21 mouse cellular contexts compared by ENCODE assay signal in genomic region chr13:91896476-91896875, GRCm38 (mm10). TPM values are rescaled to one million over a fixed set of nuclear protein-coding genes. Genes with fewer than 3 reads are reported as not detected.
DNase-seq lines count a peak whose midpoint lies in the region; ATAC-seq lines count a peak whose summit lies in the region.
"Had no signal": no experiment of that assay in that cellular context is flagged by ENCODE, and none has a peak within 500 bp of the region (broad histone marks: within the 10 kb centered on the region; RNA-seq: fewer than 3 reads in every experiment).

No protein-coding gene starts in this region.

- no peaks in the 10 kb centered on the region for H3K27me3 ChIP-seq in heart, embryonic 13.5 days (replicated peaks)
- no peaks in the 10 kb centered on the region for H3K27me3 ChIP-seq in forebrain, embryonic 15.5 days
- H3K27me3 ChIP-seq: hindbrain, embryonic 15.5 days had no signal

- H3K27ac ChIP-seq in heart, embryonic 13.5 days (replicated peaks), result peak overlapping the region; percentile 65
- no peak overlapping the region for H3K27ac ChIP-seq in forebrain, embryonic 15.5 days (replicated peaks)
- H3K27ac ChIP-seq: embryonic facial prominence, embryonic 10.5 days; forebrain, embryonic 13.5 days; gastrocnemius, adult 2 months; hindbrain, embryonic 10.5 days; hindbrain, embryonic 15.5 days had no signal

- H3K4me3 ChIP-seq in heart, embryonic 13.5 days, result no peak overlapping the region
- no peak overlapping the region for H3K4me3 ChIP-seq in forebrain, embryonic 15.5 days
- H3K4me3 ChIP-seq: embryonic facial prominence, embryonic 10.5 days; forebrain, embryonic 13.5 days; gastrocnemius, adult 2 months; hindbrain, embryonic 10.5 days; hindbrain, embryonic 15.5 days had no signal

- no peak overlapping the region for H3K4me2 ChIP-seq in heart, embryonic 13.5 days
- no peak overlapping the region for H3K4me2 ChIP-seq in forebrain, embryonic 15.5 days (replicated peaks)
- H3K4me2 ChIP-seq: forebrain, embryonic 13.5 days; hindbrain, embryonic 15.5 days had no signal

- 8% methylated on average over 1 of the region's 1 CpGs for WGBS in heart, embryonic 13.5 days
- 64% methylated on average over 1 of the region's 1 CpGs for WGBS in forebrain, embryonic 15.5 days

- H3K36me3 ChIP-seq in heart, embryonic 13.5 days, result no peaks in the 10 kb centered on the region
- no peaks in the 10 kb centered on the region for H3K36me3 ChIP-seq in forebrain, embryonic 15.5 days
- H3K36me3 ChIP-seq: embryonic facial prominence, embryonic 10.5 days; hindbrain, embryonic 10.5 days had no signal

- no peaks in the 10 kb centered on the region; the same call in 1 of the 2 replicates for H3K9me3 ChIP-seq in heart, embryonic 13.5 days
- no peaks in the 10 kb centered on the region for H3K9me3 ChIP-seq in forebrain, embryonic 15.5 days
- H3K9me3 ChIP-seq: embryonic facial prominence, embryonic 10.5 days; forebrain, embryonic 13.5 days; hindbrain, embryonic 10.5 days; hindbrain, embryonic 15.5 days had no signal

- ATAC-seq in heart, embryonic 13.5 days (ENCODE audit: extremely low read depth, insufficient number of reproducible peaks, low FRiP score, low TSS enrichment), result no peak
- no peak for ATAC-seq in forebrain, embryonic 15.5 days (replicated peaks)
- ATAC-seq: forebrain, embryonic 13.5 days; inflammation-experienced regulatory T-cells, adult 6 months; intestine, postnatal 0 days had no signal

- DNase-seq in adrenal gland, postnatal 36 days, result peak; percentile 23 to 36
- no peak for DNase-seq in adrenal gland, postnatal 25 days
- no peak for DNase-seq in heart, postnatal 25 days (ENCODE audit: low spot score)
- DNase-seq in ovary, adult 18-20 months (ENCODE audit: low spot score), result peak; percentile 29
- DNase-seq in ovary, postnatal 14 days (ENCODE audit: low spot score), result no peak
- DNase-seq: cerebellum, adult 2 months; cerebellum, postnatal 10 days; gastrocnemius, adult 2 months; gastrocnemius, postnatal 25 days; heart, postnatal 10 days; kidney, adult 8-10 months had no signal

- H3K9ac ChIP-seq in heart, embryonic 13.5 days, result no peak overlapping the region
- H3K9ac ChIP-seq in forebrain, embryonic 15.5 days (replicated peaks), result no peak overlapping the region
- H3K9ac ChIP-seq: forebrain, embryonic 13.5 days; hindbrain, embryonic 15.5 days had no signal

- H3K4me1 ChIP-seq in heart, embryonic 13.5 days, result peaks cover 11% of the 10 kb centered on the region
- H3K4me1 ChIP-seq in forebrain, embryonic 15.5 days, result no peaks in the 10 kb centered on the region
- H3K4me1 ChIP-seq: embryonic facial prominence, embryonic 10.5 days; forebrain, embryonic 13.5 days; hindbrain, embryonic 10.5 days; hindbrain, embryonic 15.5 days had no signal

- intact Hi-C loops in heart, postnatal 25 days (cut with DNase I), result no loop called here

RNA-seq across cellular contexts. Expression of gene Ckmt2, which starts 19.8 kb away (rescaled TPM):
- total RNA-seq in adrenal gland, postnatal 36 days (2021), result not detected
- total RNA-seq in adrenal gland, postnatal 25 days (2021), result not detected in 2 replicates
- 13.4 and 14.6 TPM in 2 replicates for polyA plus RNA-seq in heart, embryonic 13.5 days (2015; fragmentation: Nextera tagmentation; extraction: Ambion mirVana)
- total RNA-seq in heart, postnatal 25 days (2021), result 1,000 to 10,000 TPM; 2,662 to 2,666 TPM
- not detected in 2 replicates for polyA plus RNA-seq in forebrain, embryonic 15.5 days (2015; fragmentation: Nextera tagmentation; extraction: Ambion mirVana)
- total RNA-seq: ES-E14; granulocyte monocyte progenitor cell, adult 5-6 weeks had no signal
- polyA plus RNA-seq: cerebellum, adult 2 months; embryonic facial prominence, embryonic 10.5 days; forebrain, embryonic 13.5 days; hindbrain, embryonic 10.5 days; hindbrain, embryonic 15.5 days; inflammation-experienced regulatory T-cells, adult 6 months had no signal

Comparison
In these comparisons a context has a peak if more than half of its experiments do, and no peak if none do; other contexts are left out.
1. DNase-seq: peak in adrenal gland, postnatal 36 days (2 of 2) and ovary, adult 18-20 months (single experiment); none in adrenal gland, postnatal 25 days (single experiment), heart, postnatal 25 days (single experiment) and ovary, postnatal 14 days (single experiment).
2. RNA of gene Ckmt2, which starts 19.8 kb away (total RNA-seq): 2,662 to 2,666 TPM in heart, postnatal 25 days; not detected in adrenal gland, postnatal 36 days and not detected in adrenal gland, postnatal 25 days; every median in the first group is over 1,000 times any median in the second.